Comparison of ENCODE assay signal across 8 mouse cellular contexts in the genomic region with DNA sequence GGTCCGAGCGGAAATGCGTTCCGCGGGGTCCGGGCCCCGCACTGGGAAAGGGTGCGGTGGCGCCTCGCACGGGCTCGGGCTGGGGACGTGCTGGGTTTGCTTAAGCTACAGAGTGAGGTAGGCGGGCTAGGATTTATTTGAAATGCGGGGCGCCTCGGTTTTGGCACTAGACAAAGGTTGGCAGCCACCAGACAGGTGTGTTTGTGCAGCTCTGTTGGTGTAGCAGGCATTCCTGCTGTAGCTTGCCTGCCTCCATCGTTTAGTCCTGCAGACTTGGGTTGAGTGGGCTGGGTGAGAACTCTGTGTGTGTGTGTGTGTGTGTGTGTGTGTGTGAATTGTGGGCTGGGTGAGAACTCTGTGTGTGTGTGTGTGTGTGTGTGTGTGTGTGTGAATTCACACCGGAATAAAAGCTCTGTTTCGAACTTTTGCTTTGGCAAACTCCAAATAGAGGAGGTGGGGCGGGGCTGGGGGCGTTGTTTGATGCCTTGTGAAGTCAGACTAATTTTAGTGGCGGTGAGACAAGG. TPM values are rescaled to one million over a fixed set of nuclear protein-coding genes. Genes with fewer than 3 reads are reported as not detected.
DNase-seq lines count a peak whose midpoint lies in the region; ATAC-seq lines count a peak whose summit lies in the region.

No protein-coding gene starts in this region.

- peak; percentile 23; the same call in 1 of the 2 replicates for ATAC-seq in monocyte, adult 5-6 weeks (replicated peaks; ENCODE audit: insufficient number of reproducible peaks, low FRiP score, low TSS enrichment, poor library complexity, severe bottlenecking)

- peak; percentile 24 to 51 for DNase-seq in urinary bladder, adult 18-20 months (ENCODE audit: low spot score in 2 of 2)
- DNase-seq in urinary bladder, postnatal 10 days (ENCODE audit: low spot score): no peak
- peak; percentile 70 for DNase-seq in cerebellum, adult 9-11 months
- DNase-seq in frontal cortex, postnatal 36 days (ENCODE audit: low spot score in 2 of 2): peak; percentile 60 to 71
- peak; percentile 18 to 21 for DNase-seq in kidney, adult 8-10 months
- peak; percentile 78 for DNase-seq in liver
- peak; percentile 62 for DNase-seq in thymus, postnatal 14 days

RNA-seq across cellular contexts. Expression of a gene that starts 0.7 kb away (rescaled TPM):
- total RNA-seq in monocyte, adult 5-6 weeks (2017): 15.1 to 49.5 TPM (median 25.9 TPM) in 3 replicates
